Mouse (Mus musculus) ES-CJ7 (cell line): ENCODE data around the gene Rprd1b.

Source experiments
- DNase-seq: peaks from one replicate; pipeline ENCODE4 v3.0.0; 2011; ENCODE audit warnings: low read depth, low spot score

Rprd1b gene

DNA sequence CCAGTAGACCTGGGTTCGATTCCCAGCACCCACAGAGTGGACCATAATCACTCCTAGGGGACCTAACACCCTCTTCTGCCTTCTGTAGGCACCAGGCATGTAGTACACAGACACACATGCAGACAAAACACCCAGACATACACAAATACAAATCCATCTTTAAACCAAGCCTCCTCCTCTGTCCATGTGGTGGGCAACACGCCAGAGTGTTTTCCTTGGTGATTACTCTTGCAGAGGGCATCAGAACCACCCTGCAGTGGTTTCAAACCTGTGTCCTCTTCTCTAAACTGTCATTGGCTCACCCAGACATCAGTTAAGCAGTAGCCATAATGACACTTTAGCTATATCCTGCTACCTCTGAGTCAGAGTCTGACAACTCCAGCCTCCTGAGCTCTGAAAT is 142.1 kb downstream of the Rprd1b start:
- no peak for DNase-seq

DNA sequence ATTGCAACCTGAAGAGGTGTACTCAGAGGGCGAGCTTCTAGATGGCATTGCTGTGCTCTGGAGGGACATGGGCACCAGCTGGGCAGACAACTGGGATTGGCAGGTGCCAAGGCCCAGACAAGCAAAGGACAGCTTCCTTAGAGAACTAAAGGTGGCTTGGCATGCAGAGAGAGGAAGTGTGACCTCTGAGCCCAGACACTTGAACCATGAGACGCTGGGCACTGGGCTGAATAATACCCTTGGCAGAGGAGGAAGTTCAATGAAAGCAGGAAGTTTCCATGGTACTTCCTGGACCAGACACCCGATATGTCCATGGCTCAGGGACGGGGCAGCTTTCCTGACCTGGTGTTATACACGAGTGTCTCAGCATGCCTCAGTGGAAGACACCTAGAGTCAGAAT is 146.1 kb downstream of the Rprd1b start:
- no peak for DNase-seq

DNA sequence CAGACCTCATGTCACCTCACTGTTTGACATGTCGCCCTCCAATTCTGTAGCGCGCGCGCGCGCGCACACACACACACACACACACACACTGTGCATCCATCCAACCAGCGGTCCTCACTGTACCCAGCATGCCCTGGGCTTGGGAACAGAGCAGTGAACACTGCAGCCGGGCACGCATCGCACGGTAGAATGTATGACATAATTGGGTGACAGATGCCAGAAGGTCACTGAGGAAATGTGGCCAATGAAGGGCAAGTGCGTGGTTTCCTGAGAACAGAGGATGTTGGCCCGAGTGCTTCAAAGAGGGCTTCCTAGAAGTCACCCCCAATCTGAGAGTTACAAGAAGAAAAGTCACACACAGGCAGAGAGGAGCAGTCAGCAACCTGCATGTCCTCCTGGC is 146.7 kb downstream of the Rprd1b start:
- DNase-seq = no peak

DNA sequence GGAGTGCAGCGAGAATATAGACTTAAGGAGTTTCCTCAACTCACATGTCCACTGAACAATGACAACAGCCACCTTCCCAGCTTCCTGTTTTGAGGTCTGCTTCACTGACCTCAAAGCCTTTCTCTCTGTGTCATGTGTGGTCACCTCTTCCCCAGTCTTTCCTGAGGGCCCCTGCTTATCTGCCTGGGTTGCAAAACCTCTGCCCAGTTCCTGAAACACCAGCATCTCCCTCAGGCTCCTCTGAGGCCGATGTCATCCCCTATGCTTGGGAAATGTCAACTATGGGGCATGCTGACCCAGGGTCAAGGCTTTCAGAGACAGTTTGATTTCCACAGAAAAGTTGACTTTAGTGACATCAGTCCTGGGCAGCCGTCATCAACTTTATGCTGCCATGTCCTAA is 147.1 kb downstream of the Rprd1b start:
- no peak for DNase-seq

DNA sequence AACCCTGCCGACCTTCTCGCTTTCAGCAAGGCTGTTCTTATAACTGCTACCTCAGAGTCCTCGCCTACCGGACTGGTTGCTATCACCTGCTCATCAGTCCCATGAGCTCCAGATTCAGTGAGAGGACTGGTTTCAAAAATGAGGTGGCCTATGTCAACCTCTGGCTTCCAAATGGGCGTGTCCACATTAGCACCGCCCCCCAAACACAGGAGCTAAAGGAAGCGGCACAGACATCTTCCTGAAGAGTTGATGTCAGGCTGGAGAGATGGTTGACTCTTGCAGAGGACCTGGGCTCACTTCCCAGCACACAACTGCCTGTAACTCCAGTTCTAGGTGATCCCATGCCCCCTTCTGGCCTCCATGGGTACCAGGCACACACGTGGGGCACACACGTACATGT is 148.5 kb downstream of the Rprd1b start:
- peak; percentile 28 for DNase-seq

DNA sequence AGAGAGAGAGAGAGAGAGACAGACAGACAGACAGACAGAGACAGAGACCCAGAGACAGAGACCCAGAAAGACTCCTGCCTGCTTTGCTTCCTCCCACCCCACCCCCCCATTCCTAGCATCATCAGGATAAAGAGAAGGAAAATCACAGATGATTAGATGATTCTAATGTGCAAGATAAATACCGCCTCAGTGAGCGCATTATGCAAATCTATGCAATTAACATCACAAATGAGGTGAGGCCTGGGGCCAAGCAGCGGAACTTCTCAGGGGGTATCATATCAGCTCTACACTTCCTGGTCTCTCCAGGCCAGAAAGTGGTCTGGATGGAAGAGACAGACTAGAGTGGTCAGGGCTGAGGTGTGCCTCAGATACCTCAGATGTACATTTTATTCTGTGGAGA is 149.3 kb downstream of the Rprd1b start:
- peak; percentile 56 for DNase-seq

DNA sequence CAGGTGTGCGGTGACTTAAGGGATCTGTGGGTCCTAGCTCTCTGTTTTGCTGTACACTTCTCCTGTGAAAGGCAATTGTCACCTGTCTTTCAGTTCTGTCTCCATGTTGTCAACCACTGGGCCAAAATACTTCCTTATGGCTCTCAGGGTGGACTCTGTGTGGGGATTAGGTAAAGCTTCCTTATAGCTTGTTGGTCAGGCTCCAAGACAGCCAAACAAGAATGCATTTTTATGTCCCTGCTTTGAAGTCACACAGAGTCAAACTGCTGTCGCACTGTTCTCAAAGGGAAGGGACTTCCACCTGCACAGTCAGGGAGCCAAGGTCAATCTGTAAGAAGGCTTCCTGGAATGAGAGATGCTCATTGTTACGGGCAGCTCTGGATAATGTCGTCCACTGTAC is 149.8 kb downstream of the Rprd1b start:
- no peak for DNase-seq

DNA sequence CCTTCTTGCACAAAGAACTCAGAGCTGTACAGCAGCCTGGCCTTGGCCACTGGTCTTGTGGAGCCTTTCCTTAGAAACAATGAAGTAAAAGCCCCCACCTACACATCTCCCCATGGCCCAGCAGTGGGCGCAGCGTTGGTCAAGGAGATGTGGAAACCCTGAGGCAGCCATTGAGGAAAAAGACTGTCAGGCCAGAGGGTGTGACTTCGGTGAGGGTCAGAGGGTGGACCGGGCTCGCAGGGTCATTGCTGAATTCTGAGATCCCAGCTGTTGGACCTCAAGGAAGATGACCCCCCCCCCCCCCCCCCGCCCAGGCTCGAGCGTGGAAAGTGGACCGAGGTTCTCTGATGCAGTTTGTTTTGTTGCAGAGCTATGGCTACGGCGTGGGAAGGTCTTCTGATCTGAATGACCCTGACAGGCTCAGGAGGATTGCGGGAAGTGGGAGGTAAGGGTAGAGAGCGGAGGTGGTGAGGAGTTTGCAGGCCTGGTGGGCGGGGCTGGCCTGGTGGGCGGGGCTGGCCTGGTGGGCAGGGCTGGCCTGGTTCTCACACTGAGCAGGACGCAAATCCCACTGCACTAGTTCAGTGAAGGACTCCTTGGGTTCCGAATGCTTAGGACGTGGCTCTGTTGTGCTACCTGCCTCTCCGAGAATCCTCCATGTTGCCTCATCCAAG is 150.5 kb downstream of the Rprd1b start:
- DNase-seq = peak; percentile 60

DNA sequence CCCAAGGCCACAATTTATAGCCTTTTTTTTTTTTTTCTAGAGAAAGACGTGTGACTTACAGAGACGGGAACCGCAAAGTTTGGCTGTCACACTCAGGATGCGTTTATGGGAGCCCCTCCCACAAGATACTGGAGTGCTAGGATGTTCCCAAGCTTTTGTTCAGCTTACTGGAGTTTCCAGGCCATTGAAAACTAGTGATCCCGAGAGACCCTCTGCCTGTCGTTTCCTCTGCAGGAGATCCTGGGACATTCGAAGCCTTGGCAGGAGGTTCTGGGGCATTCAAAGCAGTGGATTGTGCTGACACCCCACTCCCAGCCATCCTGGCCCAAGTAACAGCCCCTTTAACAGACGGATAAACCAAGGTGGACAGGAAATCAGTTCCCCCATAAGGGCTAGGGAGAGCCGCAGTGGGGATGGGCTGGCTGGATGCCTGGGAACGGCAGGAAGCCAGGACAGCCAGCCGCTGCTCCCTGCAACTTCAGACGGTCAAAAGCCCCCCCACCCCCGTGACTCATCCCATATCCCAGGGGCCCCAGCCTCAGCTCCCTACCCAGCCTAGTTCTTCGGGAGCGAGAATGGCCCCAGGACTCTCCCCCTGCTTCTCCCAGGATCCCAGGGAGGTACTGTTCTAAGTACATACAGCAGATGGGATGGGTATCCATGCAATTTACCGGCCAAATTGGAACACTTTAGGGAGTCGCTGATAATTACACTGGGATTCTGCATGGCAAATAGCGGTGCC is 151.2 kb downstream of the Rprd1b start:
- no peak for DNase-seq

DNA sequence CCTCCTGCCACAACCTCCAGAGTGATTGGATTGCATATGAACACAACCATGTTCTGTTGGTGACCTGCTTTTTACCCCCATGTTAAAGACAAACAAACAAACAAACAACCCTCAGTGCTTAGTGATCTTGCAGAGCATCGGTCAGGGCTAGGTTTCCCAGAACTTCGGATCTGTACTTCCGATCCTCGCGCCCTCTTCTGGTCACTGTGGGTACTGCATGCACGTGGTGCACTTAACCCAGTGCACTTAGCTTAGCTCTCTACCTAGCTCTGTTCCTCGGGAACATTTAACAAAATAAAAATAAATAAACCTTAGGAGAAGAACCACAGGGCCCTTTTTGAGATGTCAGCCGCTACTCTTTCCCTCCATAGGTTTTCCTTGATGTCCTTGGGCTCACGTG is 152.5 kb downstream of the Rprd1b start:
- peak; percentile 88 for DNase-seq
